Mouse (Mus musculus): ENCODE results near the gene Rps19.

DNA sequence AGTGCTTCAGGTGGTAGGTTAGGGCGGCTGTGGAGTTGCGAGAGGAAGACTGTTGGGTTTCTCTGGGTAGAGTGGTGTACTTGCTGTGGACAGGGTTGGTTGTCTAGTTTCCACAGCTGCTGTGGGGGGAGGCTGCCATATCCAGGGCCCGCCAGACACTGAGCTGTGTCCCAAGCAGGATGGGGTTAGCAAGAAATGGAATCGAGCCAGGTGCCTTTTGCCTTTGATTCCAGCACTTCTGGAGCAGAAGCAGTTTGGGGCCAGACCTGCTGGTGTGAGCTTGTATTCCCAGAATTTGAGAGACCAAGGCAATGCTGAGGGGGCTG is 2.1 kb downstream of the Rps19 start:
- no peak for TF ChIP-seq MAFK (IDR thresholded peaks at IDR 0.05; ENCODE audit: insufficient read depth, low read depth, low read length)
- no peak for TF ChIP-seq HCFC1 (IDR thresholded peaks at IDR 0.05; ENCODE audit: borderline replicate concordance, insufficient read depth, low read length)

Data from ES-E14 (cell line).